Mouse (Mus musculus): ENCODE data around the gene Mbip. TPM values are rescaled to one million over a fixed set of nuclear protein-coding genes. Genes with fewer than 3 reads are reported as not detected.

Mbip gene
- total and polyA plus RNA-seq, 3 experiments: 28.3 to 82.7 (median 47.6) TPM

DNA sequence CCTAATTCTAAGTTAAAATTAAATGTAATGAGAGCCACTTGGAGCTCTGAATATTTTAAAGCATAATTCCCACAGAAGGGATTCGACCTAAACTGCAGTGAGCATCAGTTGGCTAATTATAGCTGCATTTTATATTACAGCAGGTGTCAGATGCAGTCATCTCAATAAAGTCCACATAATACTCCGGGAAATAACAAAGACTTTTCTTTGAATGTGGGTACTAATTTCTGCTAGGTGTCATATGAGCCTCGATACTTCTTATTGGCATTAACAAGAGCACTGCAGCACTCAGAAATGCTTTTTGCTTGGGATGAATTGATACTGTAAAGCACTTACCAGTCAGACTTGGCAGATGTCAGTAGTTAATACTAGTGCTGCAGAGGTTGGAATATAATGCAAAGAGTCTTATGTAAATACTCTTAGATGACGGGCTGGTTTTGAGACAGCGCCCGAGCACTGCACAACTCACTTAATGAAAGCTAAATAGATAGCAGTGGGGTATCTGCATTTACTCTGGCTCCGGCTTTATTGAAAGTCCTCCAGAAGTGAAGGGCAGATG lies 42.0 kb upstream of the Mbip start:
- Histone ChIP-seq H3K36me3 (replicated peaks in 1 of 2; ENCODE audit: control insufficient read depth in 1 of 2, insufficient read depth in 1 of 2, low read length in 1 of 2) (no peaks in the 10 kb centered on the region), H3K27ac (ENCODE audit: insufficient read depth, low read depth) (no peak overlapping the region), H3K9ac (ENCODE audit: insufficient read depth, low read depth) (no peak overlapping the region), H3K27me3 (replicated peaks) (no peaks in the 10 kb centered on the region), H3K9me3 (replicated peaks; ENCODE audit: low read length) (no peaks in the 10 kb centered on the region), H3K4me1 (ENCODE audit: control insufficient read depth in 1 of 2, insufficient read depth in 2 of 2) (peaks cover 4 to 11% of the 10 kb centered on the region in 2 experiments; a peak in 3 of 4 replicates), H3K79me2 (replicated peaks; ENCODE audit: control insufficient read depth, extremely low read depth, insufficient read depth, poor library complexity, severe bottlenecking) (no peaks in the 10 kb centered on the region), H3K4me3 (replicated peaks in 1 of 3; ENCODE audit: low read depth in 2 of 3, low read length in 2 of 3, poor library complexity in 1 of 3) (no peak overlapping the region), H3K4me2 (ENCODE audit: insufficient read depth, low read depth, poor library complexity, severe bottlenecking) (no peak overlapping the region)
- dilution Hi-C loops (cut with MboI; ENCODE audit: extremely low pct_ligation_motif_present, extremely low pct_unique_long_range_greater_than_20kb, low sequenced_read_pairs) (no loop called here), in situ Hi-C loops (cut with MboI; ENCODE audit: low pct_ligation_motif_present, low pct_unique_long_range_greater_than_20kb, low sequenced_read_pairs) (no loop called here)
- TF ChIP-seq ZKSCAN1 (IDR thresholded peaks at IDR 0.05; ENCODE audit: borderline replicate concordance, low read depth, low read length): no peak
- TF ChIP-seq GABPA (IDR thresholded peaks at IDR 0.05; ENCODE audit: insufficient replicate concordance, low read depth, low read length): no peak
- no peak for TF ChIP-seq RCOR1 (conservative IDR thresholded peaks at IDR 0.05; ENCODE audit: low read depth, low read length)
- no peak for TF ChIP-seq CTCF (conservative IDR thresholded peaks at IDR 0.05 in 1 of 2, IDR thresholded peaks at IDR 0.05 in 1 of 2; ENCODE audit: low read depth in 2 of 2, low read length in 2 of 2)
- TF ChIP-seq MAZ (IDR thresholded peaks at IDR 0.05; ENCODE audit: low read depth, low read length): no peak
- no peak for TF ChIP-seq JUN (IDR thresholded peaks at IDR 0.05; ENCODE audit: insufficient read depth, low read depth, low read length)
- TF ChIP-seq USF1 (IDR thresholded peaks at IDR 0.05; ENCODE audit: low read depth, low read length): no peak
- no peak for TF ChIP-seq RAD21 (IDR thresholded peaks at IDR 0.05; ENCODE audit: low read depth, low read length)
- TF ChIP-seq MEF2A (IDR thresholded peaks at IDR 0.05; ENCODE audit: borderline replicate concordance, low read depth, low read length): no peak
- TF ChIP-seq E2F4 (IDR thresholded peaks at IDR 0.05; ENCODE audit: insufficient replicate concordance, low read depth, low read length): no peak
- TF ChIP-seq SMC3 (IDR thresholded peaks at IDR 0.05; ENCODE audit: low read depth, low read length): no peak
- no peak for TF ChIP-seq TBP (conservative IDR thresholded peaks at IDR 0.05; ENCODE audit: low read depth, low read length)
- TF ChIP-seq BHLHE40 (IDR thresholded peaks at IDR 0.05; ENCODE audit: low read depth, low read length): no peak
- no peak for TF ChIP-seq CHD2 (IDR thresholded peaks at IDR 0.05; ENCODE audit: low read length)
- TF ChIP-seq CHD1 (IDR thresholded peaks at IDR 0.05; ENCODE audit: low read depth, low read length): no peak
- TF ChIP-seq ZMIZ1 (IDR thresholded peaks at IDR 0.05; ENCODE audit: low read depth, low read length): no peak
- DNase-seq (ENCODE audit: extremely low read depth): no peak

GRCm38 (mm10) chr12:56386955-56387646 lies 41.4 kb upstream of the Mbip start:
- TF ChIP-seq CHD2 (IDR thresholded peaks at IDR 0.05; ENCODE audit: low read length): no peak
- TF ChIP-seq BHLHE40 (IDR thresholded peaks at IDR 0.05; ENCODE audit: low read depth, low read length): no peak
- TF ChIP-seq E2F4 (IDR thresholded peaks at IDR 0.05; ENCODE audit: insufficient replicate concordance, low read depth, low read length): no peak
- no peak for TF ChIP-seq POLR2A (IDR thresholded peaks at IDR 0.05; ENCODE audit: low read depth, low read length)
- TF ChIP-seq ZNF384 (IDR thresholded peaks at IDR 0.05; ENCODE audit: low read depth, low read length): peak; percentile 53; the same call in 1 of the 2 replicates
- TF ChIP-seq RCOR1 (conservative IDR thresholded peaks at IDR 0.05; ENCODE audit: low read depth, low read length): no peak
- H3K36me3 ChIP-seq (replicated peaks in 1 of 2; ENCODE audit: control insufficient read depth in 1 of 2, insufficient read depth in 1 of 2, low read length in 1 of 2): no peaks in the 10 kb centered on the region
- in situ Hi-C loops (cut with MboI; ENCODE audit: low pct_ligation_motif_present, low pct_unique_long_range_greater_than_20kb, low sequenced_read_pairs): no loop called here
- DNase-seq (ENCODE audit: extremely low read depth): no peak
- no peaks in the 10 kb centered on the region for H3K79me2 ChIP-seq (replicated peaks; ENCODE audit: control insufficient read depth, extremely low read depth, insufficient read depth, poor library complexity, severe bottlenecking)
- no peaks in the 10 kb centered on the region for H3K27me3 ChIP-seq (replicated peaks)
- no peak overlapping the region for H3K27ac ChIP-seq (ENCODE audit: insufficient read depth, low read depth)
- H3K9ac ChIP-seq (ENCODE audit: insufficient read depth, low read depth): no peak overlapping the region
- dilution Hi-C loops (cut with MboI; ENCODE audit: extremely low pct_ligation_motif_present, extremely low pct_unique_long_range_greater_than_20kb, low sequenced_read_pairs): no loop called here
- H3K4me1 ChIP-seq (ENCODE audit: control insufficient read depth in 1 of 2, insufficient read depth in 2 of 2): peaks cover 4 to 11% of the 10 kb centered on the region in 2 experiments; a peak in 3 of 4 replicates
- no peak overlapping the region for H3K4me3 ChIP-seq (replicated peaks in 1 of 3; ENCODE audit: low read depth in 2 of 3, low read length in 2 of 3, poor library complexity in 1 of 3)
- H3K9me3 ChIP-seq (replicated peaks; ENCODE audit: low read length): no peaks in the 10 kb centered on the region
- H3K4me2 ChIP-seq (ENCODE audit: insufficient read depth, low read depth, poor library complexity, severe bottlenecking): no peak overlapping the region

Measured in CH12.LX (cell line).